Mouse (Mus musculus) large intestine, adult 2 months (tissue): ENCODE measurements around the gene Mphosph10. TPM values are rescaled to one million over a fixed set of nuclear protein-coding genes. Genes with fewer than 3 reads are reported as not detected.

Experiments used
- DNase-seq: peaks from one replicate; pipeline ENCODE4 v3.0.0-alpha.2; 2012; ENCODE audit warnings: low read depth, low spot score
- WGBS: fragments of 180-500 bp; shearing (Covaris S2); methylation state at CpG from one replicate; pipeline ENCODE4 v1.1.7; 2018; 5-methylcytosine and 5-hydroxymethylcytosine counted together
- polyA plus RNA-seq: library from polyadenylated mRNA; depleted of rRNA; stranded (reverse); fragments of >200 nt; gene quantifications from 2 replicates; pipeline ENCODE4 v1.2.3, GENCODE M21; 2012; rRNA removed

Gene Mphosph10
- polyA plus RNA-seq, 1 experiment, result 0.86 TPM

- WGBS, result 93% methylated on average over 5 of the region's 5 CpGs
- DNase-seq, result no peak
Measured at GRCm38 (mm10) chr7:64356661-64357060, 35.4 kb downstream of the Mphosph10 start.

GRCm38 (mm10) chr7:64354206-64354605 is 37.9 kb downstream of the Mphosph10 start:
- WGBS, result 60% methylated on average over 14 of the region's 14 CpGs
- DNase-seq, result no peak

- 83% methylated on average over 4 of the region's 4 CpGs for WGBS
Measured at GRCm38 (mm10) chr7:64351087-64351486, 41.0 kb downstream of the Mphosph10 start.

GRCm38 (mm10) chr7:64349147-64349861 is 42.8 kb downstream of the Mphosph10 start:
- WGBS, result 79% methylated on average over 15 of the region's 15 CpGs

More at GRCm38 (mm10) chr7:64351087-64351486, 41.0 kb downstream of the Mphosph10 start:
- no peak for DNase-seq

GRCm38 (mm10) chr7:64347813-64348212 is 44.3 kb downstream of the Mphosph10 start:
- no peak for DNase-seq
- 56% methylated on average over 1 of the region's 1 CpGs for WGBS

More at GRCm38 (mm10) chr7:64349147-64349861, 42.8 kb downstream of the Mphosph10 start:
- DNase-seq, result no peak

- 93% methylated on average over 1 of the region's 1 CpGs for WGBS
- no peak for DNase-seq
Measured at GRCm38 (mm10) chr7:64332686-64333085, 59.4 kb downstream of the Mphosph10 start.

GRCm38 (mm10) chr7:64331309-64331708 is 60.8 kb downstream of the Mphosph10 start:
- DNase-seq, result no peak
- WGBS, result 86% methylated on average over 3 of the region's 3 CpGs

GRCm38 (mm10) chr7:64327486-64327885 is 64.6 kb downstream of the Mphosph10 start:
- no peak for DNase-seq
- 88% methylated on average over 4 of the region's 4 CpGs for WGBS

GRCm38 (mm10) chr7:64326892-64327291 is 65.2 kb downstream of the Mphosph10 start:
- no peak for DNase-seq
- WGBS, result 6% methylated on average over 1 of the region's 1 CpGs

Other genes starting within 250 kb of the Mphosph10 start
- gene Trpm1, start 238.4 kb downstream of the Mphosph10 start, polyA plus RNA-seq, result 0.04 TPM in 1 of 2 replicates, not detected in the other
- 2.3 and 3.8 TPM in 2 replicates for gene Mtmr10, start 104.6 kb downstream of the Mphosph10 start, polyA plus RNA-seq
- gene Fan1, start 18.2 kb downstream of the Mphosph10 start, polyA plus RNA-seq, result 1.0 and 1.8 TPM in 2 replicates
- 21.9 and 23.6 TPM in 2 replicates for gene Mcee, start 339 bp upstream of the Mphosph10 start, polyA plus RNA-seq
- gene Apba2, start 109.4 kb upstream of the Mphosph10 start, polyA plus RNA-seq, result 1.7 and 1.9 TPM in 2 replicates